Mouse (Mus musculus): ENCODE data around the gene Ddx46.
A peak's percentile ranks its signal among the peaks of the same experiment; 100 is the strongest.

GRCm38 (mm10) chr13:55634639-55635127, at the start of gene Ddx46:
- TF ChIP-seq TAL1 (conservative IDR thresholded peaks at IDR 0.05; ENCODE audit: low read depth, low read length) (no peak), CTCF (IDR thresholded peaks at IDR 0.05; ENCODE audit: low read depth, low read length) (peak; percentile 60; the same call in 1 of the 2 replicates)

All from G1E (cell line).